Mouse (Mus musculus): Measurements from ENCODE around the gene Olfr314. TPM values are rescaled to one million over a fixed set of nuclear protein-coding genes. Genes with fewer than 3 reads are reported as not detected.
"Not testable (repeated sequence)": the region's sequence is repeated elsewhere in the genome, so short reads cannot be mapped to it uniquely, and the experiment has no call there.

Olfr314 gene
- total RNA-seq (2021), result not detected
- long read RNA-seq, experiment 1, result 0 reads
- long read RNA-seq, experiment 2, result 0 reads

- intact Hi-C loops (cut with DNase I), result no loop called here
- no peak for DNase-seq
Measured at GRCm38 (mm10) chr11:58782480-58783089, at the start of gene Olfr314. Gene Olfr314, plus strand, starts transcription at chr11:58782952.

GRCm38 (mm10) chr11:58733372-58733771 lies 49.4 kb upstream of the Olfr314 start:
- DNase-seq, result no peak
- intact Hi-C loops (cut with DNase I), result no loop called here

GRCm38 (mm10) chr11:58738792-58739262 lies 43.9 kb upstream of the Olfr314 start, which contains the start of gene Olfr317:
Gene Olfr317, minus strand, starts transcription at chr11:58739212.
- no peak for DNase-seq
- intact Hi-C loops (cut with DNase I), result no loop called here

- DNase-seq; intact Hi-C loops (cut with DNase I): not testable (repeated sequence)
Measured at GRCm38 (mm10) chr11:58751096-58751495, 31.7 kb upstream of the Olfr314 start.

GRCm38 (mm10) chr11:58752434-58752833 lies 30.3 kb upstream of the Olfr314 start, which contains the start of gene Olfr316:
Gene Olfr316, plus strand, starts transcription at chr11:58752734.
- intact Hi-C loops (cut with DNase I), result no loop called here

GRCm38 (mm10) chr11:58772888-58773287 lies 9.9 kb upstream of the Olfr314 start, which contains the start of gene Olfr315:
Gene Olfr315, plus strand, starts transcription at chr11:58773188.
- intact Hi-C loops (cut with DNase I), result no loop called here
- DNase-seq, result no peak

More at GRCm38 (mm10) chr11:58752434-58752833, 30.3 kb upstream of the Olfr314 start, which contains the start of gene Olfr316:
- no peak for DNase-seq

- DNase-seq, result no peak
- intact Hi-C loops (cut with DNase I), result no loop called here
Measured at GRCm38 (mm10) chr11:58784182-58784581, 1.4 kb downstream of the Olfr314 start.

- intact Hi-C loops (cut with DNase I), result no loop called here
- DNase-seq, result no peak
Measured at GRCm38 (mm10) chr11:58787651-58788050, 4.9 kb downstream of the Olfr314 start.

GRCm38 (mm10) chr11:58788346-58788745 lies 5.6 kb downstream of the Olfr314 start:
- no peak for DNase-seq
- intact Hi-C loops (cut with DNase I), result no loop called here

- intact Hi-C loops (cut with DNase I), result no loop called here
- no peak for DNase-seq
Measured at GRCm38 (mm10) chr11:58789532-58789931, 6.8 kb downstream of the Olfr314 start.

- intact Hi-C loops (cut with DNase I), result no loop called here
- no peak for DNase-seq
Measured at GRCm38 (mm10) chr11:58790053-58790452, 7.3 kb downstream of the Olfr314 start.

GRCm38 (mm10) chr11:58790646-58791045 lies 7.9 kb downstream of the Olfr314 start:
- no peak for DNase-seq
- intact Hi-C loops (cut with DNase I), result no loop called here

GRCm38 (mm10) chr11:58795856-58796255 lies 13.1 kb downstream of the Olfr314 start:
- no peak for DNase-seq
- intact Hi-C loops (cut with DNase I), result no loop called here

GRCm38 (mm10) chr11:58796850-58797249 lies 14.1 kb downstream of the Olfr314 start:
- peak in 1 of 2 experiments; percentile 9 for DNase-seq
- intact Hi-C loops (cut with DNase I), result no loop called here

GRCm38 (mm10) chr11:58799747-58800146 lies 17.0 kb downstream of the Olfr314 start:
- intact Hi-C loops (cut with DNase I), result no loop called here
- no peak for DNase-seq

GRCm38 (mm10) chr11:58801558-58802228 lies 18.9 kb downstream of the Olfr314 start, which contains the start of gene Fam183b:
Gene Fam183b, minus strand, starts transcription at chr11:58801960.
- peak; percentile 3 to 9 for DNase-seq
- intact Hi-C loops (cut with DNase I), result no loop called here

- DNase-seq, result no peak
Measured at GRCm38 (mm10) chr11:58803871-58804270, 21.1 kb downstream of the Olfr314 start.

GRCm38 (mm10) chr11:58804393-58804792 lies 21.6 kb downstream of the Olfr314 start:
- intact Hi-C loops (cut with DNase I), result no loop called here
- DNase-seq, result no peak

More at GRCm38 (mm10) chr11:58803871-58804270, 21.1 kb downstream of the Olfr314 start:
- intact Hi-C loops (cut with DNase I), result no loop called here

- intact Hi-C loops (cut with DNase I), result no loop called here
- DNase-seq, result no peak
Measured at GRCm38 (mm10) chr11:58812001-58812400, 29.2 kb downstream of the Olfr314 start.

- intact Hi-C loops (cut with DNase I); DNase-seq: not testable (repeated sequence)
Measured at GRCm38 (mm10) chr11:58814700-58815099, 31.9 kb downstream of the Olfr314 start, which contains the start of gene Olfr313. Gene Olfr313, plus strand, starts transcription at chr11:58815000.

- intact Hi-C loops (cut with DNase I), result no loop called here
- DNase-seq, result no peak
Measured at GRCm38 (mm10) chr11:58815676-58816075, 32.9 kb downstream of the Olfr314 start.
